Mouse (Mus musculus) stomach, postnatal 0 days (tissue): ENCODE data around the gene Ube2d1.

ENCODE experiments used
- CTCF ChIP-seq: IDR thresholded peaks from 2 replicates; pipeline ENCODE4 v1.5.1; 2016; ENCODE audit warnings: antibody characterized with exemption, low read depth, mild to moderate bottlenecking, moderate library complexity
- EP300 ChIP-seq: optimal IDR thresholded peaks from 2 replicates; pipeline ENCODE3; 2016; ENCODE audit warnings: antibody characterized with exemption

GRCm38 (mm10) chr10:71306190-71306589 lies 21.1 kb upstream of the Ube2d1 start:
- TF ChIP-seq CTCF: peak; percentile 75
- TF ChIP-seq EP300: no peak
